In the genomic region with DNA sequence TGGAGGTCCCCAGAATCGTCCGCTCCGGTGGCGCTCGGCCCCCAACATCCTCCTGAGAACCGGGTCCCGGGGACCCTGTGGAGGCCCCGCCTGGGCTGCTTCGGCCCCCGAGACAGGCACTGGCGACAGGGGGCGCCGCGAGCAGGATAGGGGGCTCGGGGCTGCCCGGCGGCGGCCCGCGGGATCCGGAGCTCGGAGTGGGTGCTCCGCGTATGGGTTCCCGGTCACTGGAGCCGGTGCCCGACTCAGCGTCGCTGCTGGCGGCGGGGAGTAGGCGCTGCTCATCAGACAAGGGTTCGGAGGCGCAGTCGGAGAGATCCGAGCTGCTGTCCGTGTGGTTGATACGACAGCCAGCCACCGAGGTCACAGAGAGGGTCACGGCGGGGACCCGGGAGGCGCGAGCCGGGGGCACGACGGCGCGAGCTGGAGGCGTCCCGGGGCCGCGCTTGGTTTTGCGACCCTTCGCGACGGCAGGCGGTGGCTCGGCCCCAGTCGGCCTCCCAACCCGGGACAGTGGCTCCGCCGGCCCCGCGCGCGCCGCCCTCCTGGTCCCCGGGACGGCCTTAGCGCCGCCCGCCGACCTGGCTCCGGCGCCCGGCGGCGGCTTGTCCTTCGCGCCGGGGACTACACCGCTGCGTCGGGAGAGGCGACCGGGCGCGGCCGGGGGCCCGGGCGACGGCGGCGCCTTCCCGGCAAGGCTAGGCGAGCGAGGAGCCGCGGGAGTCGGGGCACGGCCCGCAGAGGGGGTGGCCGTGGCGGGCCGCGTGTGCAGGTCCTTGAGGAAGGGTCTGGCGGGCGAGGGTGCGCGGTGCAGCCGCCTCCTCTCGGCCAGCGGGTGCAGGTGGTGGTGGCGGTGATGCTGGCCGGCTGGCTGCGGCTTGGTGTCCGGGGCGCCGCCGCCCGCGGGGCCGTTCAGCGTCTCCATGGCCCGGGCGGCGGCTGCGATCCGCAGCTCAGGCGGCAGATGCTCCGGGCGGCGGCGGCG, we compare ENCODE assay signal across 9 mouse cellular contexts. TPM values are rescaled to one million over a fixed set of nuclear protein-coding genes. Genes with fewer than 3 reads are reported as not detected.
DNase-seq lines count a peak whose midpoint lies in the region; ATAC-seq and TF ChIP-seq lines count a peak whose summit lies in the region.
"Had no signal": no experiment of that assay in that cellular context is flagged by ENCODE, and none has a peak within 500 bp of the region (broad histone marks: within the 10 kb centered on the region; RNA-seq: fewer than 3 reads in every experiment).

No protein-coding gene starts in this region.

- H3K27ac ChIP-seq in hindbrain, postnatal 0 days: peak overlapping the region; percentile 88
- peak overlapping the region; percentile 63 for H3K27ac ChIP-seq in limb, embryonic 15.5 days

- peak; percentile 18; the same call in 1 of the 2 replicates for ATAC-seq in hindbrain, postnatal 0 days
- no peak; the same call in 1 of the 2 replicates for ATAC-seq in limb, embryonic 15.5 days (ENCODE audit: insufficient number of reproducible peaks, low FRiP score, low TSS enrichment, low read depth)

- H3K4me1 ChIP-seq in hindbrain, postnatal 0 days (ENCODE audit: insufficient read depth, low read length): 0 out of 2 replicates have a peak, but pooled peaks cover 3% of the 10 kb centered on the region
- peaks cover 42% of the 10 kb centered on the region for H3K4me1 ChIP-seq in limb, embryonic 15.5 days

- peak; percentile 40; the same call in 1 of the 2 replicates for TF ChIP-seq CTCF in hindbrain, postnatal 0 days (IDR thresholded peaks at IDR 0.05; ENCODE audit: low read depth)

- peak overlapping the region; percentile 88 for H3K4me3 ChIP-seq in hindbrain, postnatal 0 days (ENCODE audit: low read length)
- H3K4me3 ChIP-seq in limb, embryonic 15.5 days: peak overlapping the region; percentile 74
- peak overlapping the region; percentile 67 for H3K4me3 ChIP-seq in myocyte

- H3K4me2 ChIP-seq in hindbrain, postnatal 0 days (ENCODE audit: low read depth, low read length): peak overlapping the region; percentile 93
- H3K4me2 ChIP-seq in limb, embryonic 15.5 days: peak overlapping the region; percentile 97
- peak overlapping the region; percentile 90 for H3K4me2 ChIP-seq in myocyte (ENCODE audit: low read depth)

- peaks cover 39% of the 10 kb centered on the region for H3K79me2 ChIP-seq in myocyte (ENCODE audit: control insufficient read depth, insufficient read depth)

- H3K9me3 ChIP-seq in hindbrain, postnatal 0 days (ENCODE audit: low read length): no peaks in the 10 kb centered on the region
- H3K9me3 ChIP-seq in limb, embryonic 15.5 days: no peaks in the 10 kb centered on the region

- H3K36me3 ChIP-seq in hindbrain, postnatal 0 days (ENCODE audit: insufficient read depth, low read length): no peaks in the 10 kb centered on the region
- H3K36me3 ChIP-seq in limb, embryonic 15.5 days: no peaks in the 10 kb centered on the region
- H3K36me3 ChIP-seq in myocyte (ENCODE audit: control insufficient read depth, insufficient read depth): no peaks in the 10 kb centered on the region

- H3K27me3 ChIP-seq in hindbrain, postnatal 0 days (ENCODE audit: insufficient read depth, low read length): no peaks in the 10 kb centered on the region
- peaks cover 33% of the 10 kb centered on the region for H3K27me3 ChIP-seq in limb, embryonic 15.5 days
- no peaks in the 10 kb centered on the region for H3K27me3 ChIP-seq in myocyte (ENCODE audit: control insufficient read depth, insufficient read depth, insufficient read length)

- peak overlapping the region; percentile 85 for H3K9ac ChIP-seq in hindbrain, postnatal 0 days (replicated peaks; ENCODE audit: low read length)
- peak overlapping the region; percentile 76 for H3K9ac ChIP-seq in limb, embryonic 15.5 days

- WGBS in hindbrain, postnatal 0 days: under 1% methylated on average over 121 of the region's 136 CpGs
- under 1% methylated on average over 111 of the region's 136 CpGs for WGBS in limb, embryonic 15.5 days

- no peak for TF ChIP-seq POLR2A in myocyte (IDR thresholded peaks at IDR 0.05; ENCODE audit: insufficient read length, low read depth)

- DNase-seq in heart, adult 11 months: peak; percentile 95
- no peak for DNase-seq in heart, adult 8-10 months (ENCODE audit: low spot score)
- peak; percentile 63 for DNase-seq in cerebellum, adult 9-11 months
- DNase-seq in gastrocnemius, postnatal 10 days: peak; percentile 64
- DNase-seq in hindbrain, postnatal 0 days (ENCODE audit: low spot score): peak; percentile 57
- DNase-seq in thymus, postnatal 4 days: peak; percentile 77

- peak overlapping the region; percentile 86 for H3ac ChIP-seq in myocyte (ENCODE audit: control insufficient read depth, insufficient read length)

TF ChIP-seq in myocyte, 11 proteins besides CTCF, POLR2A, EP300 and RAD21:
- TF ChIP-seq TCF12 (IDR thresholded peaks at IDR 0.05; ENCODE audit: insufficient read depth, poor library complexity, severe bottlenecking) (no peak), USF1 (IDR thresholded peaks at IDR 0.05; ENCODE audit: low read depth) (no peak), SRF (IDR thresholded peaks at IDR 0.05; ENCODE audit: control insufficient read depth, insufficient read length, low read depth) (no peak), MYOD1 (IDR thresholded peaks at IDR 0.05; ENCODE audit: control insufficient read depth in 1 of 3, insufficient read length in 2 of 3, low read depth in 2 of 3) (peak in 1 of 3 experiments; percentile 1), CEBPB (IDR thresholded peaks at IDR 0.05; ENCODE audit: insufficient read depth, poor library complexity, severe bottlenecking) (no peak), MAX (IDR thresholded peaks at IDR 0.05; ENCODE audit: low read depth) (no peak), POLR2AphosphoS2 (IDR thresholded peaks at IDR 0.05; ENCODE audit: insufficient read length, low read depth) (peak; percentile 19), REST (IDR thresholded peaks at IDR 0.05; ENCODE audit: insufficient read depth, insufficient read length) (no peak), E2F4 (IDR thresholded peaks at IDR 0.05; ENCODE audit: insufficient read depth) (no peak), TCF3 (IDR thresholded peaks at IDR 0.05; ENCODE audit: insufficient read length, low read depth) (no peak)

RNA-seq across cellular contexts. Expression of a gene that starts 0.8 kb away (rescaled TPM):
- 1 to 10 TPM; 4.4 to 6.8 (median 5.3) TPM for total RNA-seq in heart, adult 8-10 months (2022)
- total RNA-seq in gastrocnemius, postnatal 10 days (2021): 10 to 100 TPM in 1 of 2 experiments, 1 to 10 TPM in 1; 9.3 to 13.1 TPM
- 27.0 and 29.1 TPM in 2 replicates for total RNA-seq in hindbrain, postnatal 0 days (2014; rRNA removed)
- 13.8 and 14.7 TPM in 2 replicates for polyA plus RNA-seq in hindbrain, postnatal 0 days (2015; fragmentation: Nextera tagmentation; extraction: Ambion mirVana)
- polyA plus RNA-seq in limb, embryonic 15.5 days (2015; fragmentation: Nextera tagmentation; extraction: Ambion mirVana): 4.0 and 4.3 TPM in 2 replicates
- polyA plus RNA-seq in myocyte (2012; fragmentation: generic; extraction: Trizol): 18.3 TPM
- total RNA-seq: MEL had no signal
